Mouse (Mus musculus) lung, adult 2 months (tissue): ENCODE measurements around the gene Arhgef12.

ENCODE experiments used
- CTCF ChIP-seq: fragments of 200-500 bp; IDR thresholded peaks from 2 replicates; pipeline ENCODE4 v1.5.1; 2011; ENCODE audit warnings: mild to moderate bottlenecking, low read length, control low read depth; ENCODE audit not compliant: insufficient read depth
- POLR2A ChIP-seq: fragments of 200-500 bp; IDR thresholded peaks from 2 replicates; pipeline ENCODE4 v1.6.1; 2011; ENCODE audit warnings: low read depth, mild to moderate bottlenecking, control low read depth, low read length, borderline replicate concordance; ENCODE audit errors: extremely low read depth

- no peak for TF ChIP-seq POLR2A
- TF ChIP-seq CTCF, result no peak
Observed at GRCm38 (mm10) chr9:43116997-43117336, 9.9 kb upstream of the Arhgef12 start.
